Mouse (Mus musculus) E14TG2a.4 (cell line): ENCODE measurements around the gene Prr32.

Experiments
- H3K27me3 ChIP-seq: 2 replicates; pipeline ENCODE4 v1.6.1; 2014; ENCODE audit warnings: low read length, control low read depth; ENCODE audit not compliant: insufficient read depth
- H3K36me3 ChIP-seq: 2 replicates; pipeline ENCODE4 v1.6.1; 2014; ENCODE audit warnings: low read length, control low read depth; ENCODE audit not compliant: insufficient read depth
- H3K4me1 ChIP-seq: replicated peaks from 2 replicates; pipeline ENCODE4 v1.6.1; 2014; ENCODE audit warnings: low read depth, low read length, control low read depth
- H3K4me3 ChIP-seq: replicated peaks from 2 replicates; pipeline ENCODE4 v1.5.1; 2014; ENCODE audit warnings: mild to moderate bottlenecking, low read length
- H3K9me3 ChIP-seq: 2 replicates; pipeline ENCODE4 v1.6.1; 2014; ENCODE audit warnings: low read length, control low read depth
- CTCF ChIP-seq: conservative IDR thresholded peaks from 2 replicates; pipeline ENCODE4 v1.5.1; 2014; ENCODE audit warnings: low read length
- NANOG ChIP-seq: IDR thresholded peaks from 2 replicates; pipeline ENCODE4 v1.6.1; 2014; ENCODE audit warnings: borderline replicate concordance, low read length, mixed read lengths
- POU5F1 ChIP-seq: IDR thresholded peaks from 2 replicates; pipeline ENCODE4 v1.6.1; 2014; ENCODE audit warnings: low read length, borderline replicate concordance

Gene Prr32

GRCm38 (mm10) chrX:45090604-45091003, at the start of gene Prr32:
TSS of gene Prr32 (plus strand) at chrX:45090904.
- H3K9me3 ChIP-seq, result no peaks in the 10 kb centered on the region
- no peak within 1 kb of the TSS for H3K4me3 ChIP-seq
- TF ChIP-seq CTCF (no peak), POU5F1 (no peak), NANOG (no peak)
- H3K27me3 ChIP-seq, result no peaks in the 10 kb centered on the region
- H3K4me1 ChIP-seq, result no peaks in the 10 kb centered on the region
- H3K36me3 ChIP-seq, result no peaks in the 10 kb centered on the region
